Mouse (Mus musculus): ENCODE results near the gene Apip. TPM values are rescaled to one million over a fixed set of nuclear protein-coding genes. Genes with fewer than 3 reads are reported as not detected.

Apip gene
- total and polyA plus RNA-seq, 3 experiments, result 34.6 to 39.7 TPM; not detected in 1

GRCm38 (mm10) chr2:103138529-103139265, 65.2 kb downstream of the Apip start:
- Histone ChIP-seq H3K4me3 (ENCODE audit: control insufficient read depth in 1 of 2, insufficient read depth in 1 of 2, low read depth in 2 of 2, low read length in 2 of 2) (no peak overlapping the region), H3K27ac (ENCODE audit: control insufficient read depth, low read depth, low read length) (no peak overlapping the region), H3K36me3 (ENCODE audit: control insufficient read depth in 1 of 2, insufficient read depth in 2 of 2, low read length in 2 of 2) (no peaks in the 10 kb centered on the region), H3K9me3 (replicated peaks; ENCODE audit: insufficient read depth, low read length) (no peaks in the 10 kb centered on the region), H3K9ac (ENCODE audit: control insufficient read depth, low read depth, low read length, poor library complexity, severe bottlenecking) (no peak overlapping the region), H3K4me1 (ENCODE audit: control insufficient read depth in 1 of 2, insufficient read depth in 2 of 2, low read length in 2 of 2) (peaks cover 0 to 2% of the 10 kb centered on the region in 2 experiments; a peak in 1 of 4 replicates), H3K79me2 (ENCODE audit: control insufficient read depth, insufficient read depth, low read length, poor library complexity) (no peaks in the 10 kb centered on the region), H3K27me3 (ENCODE audit: control insufficient read depth in 1 of 2, insufficient read depth in 2 of 2, low read length in 2 of 2) (no peaks in the 10 kb centered on the region; a peak in 2 of 4 replicates)
- TF ChIP-seq TCF12 (IDR thresholded peaks at IDR 0.05; ENCODE audit: low read depth, low read length) (no peak), SIN3A (IDR thresholded peaks at IDR 0.05; ENCODE audit: low read length) (no peak), KAT2A (conservative IDR thresholded peaks at IDR 0.05; ENCODE audit: low read depth, low read length) (no peak), ZMIZ1 (IDR thresholded peaks at IDR 0.05; ENCODE audit: low read depth, low read length) (no peak), BHLHE40 (IDR thresholded peaks at IDR 0.05; ENCODE audit: borderline replicate concordance, low read depth, low read length) (no peak), MYB (IDR thresholded peaks at IDR 0.05; ENCODE audit: low read depth, low read length) (no peak), MAFK (IDR thresholded peaks at IDR 0.05; ENCODE audit: borderline replicate concordance, low read depth, low read length) (no peak), HCFC1 (IDR thresholded peaks at IDR 0.05; ENCODE audit: low read depth, low read length) (no peak), CHD1 (IDR thresholded peaks at IDR 0.05; ENCODE audit: low read depth, low read length) (no peak), ELF1 (IDR thresholded peaks at IDR 0.05; ENCODE audit: low read depth, low read length) (no peak), CTCF (IDR thresholded peaks at IDR 0.05 in 2 of 3, conservative IDR thresholded peaks at IDR 0.05 in 1 of 3; ENCODE audit: control insufficient read depth in 1 of 3, insufficient read depth in 1 of 3, low read depth in 2 of 3, low read length in 3 of 3, poor library complexity in 1 of 3, severe bottlenecking in 1 of 3) (no peak), GATA1 (IDR thresholded peaks at IDR 0.05; ENCODE audit: low read depth, low read length) (no peak)
- no peak for DNase-seq (ENCODE audit: low read depth, low spot score)

Other genes with a start within 250 kb of the Apip start
- gene Cd44, start 172.0 kb upstream of the Apip start, total RNA-seq (2012; rRNA removed), result 43.8 and 58.5 TPM in 2 replicates
- 100 to 1,000 TPM in 1 of 2 experiments, 10 to 100 TPM in 1; 53.9 to 226 TPM for gene Cd44, start 172.0 kb upstream of the Apip start, polyA plus RNA-seq (2012; ENCODE audit: insufficient read depth in 1 of 2, insufficient read length in 2 of 2, low read depth in 1 of 2, low replicate concordance in 2 of 2, missing spikeins in 1 of 2)
- gene Pdhx, start 162 bp upstream of the Apip start, total RNA-seq (2012; rRNA removed), result 48.4 and 50.0 TPM in 2 replicates
- 10 to 100 TPM in 1 of 2 experiments, not detected in 1; 73.3 TPM for gene Pdhx, start 162 bp upstream of the Apip start, polyA plus RNA-seq (2012; ENCODE audit: insufficient read depth in 1 of 2, insufficient read length in 2 of 2, low read depth in 1 of 2, low replicate concordance in 2 of 2, missing spikeins in 1 of 2)
- gene Ehf, start 229.6 kb downstream of the Apip start, total RNA-seq (2012; rRNA removed), result not detected in 2 replicates
- gene Ehf, start 229.6 kb downstream of the Apip start, polyA plus RNA-seq (2012; ENCODE audit: insufficient read depth in 1 of 2, insufficient read length in 2 of 2, low read depth in 1 of 2, low replicate concordance in 2 of 2, missing spikeins in 1 of 2), result not detected

All from MEL (cell line).